Mouse (Mus musculus) ovary, postnatal 36 days (tissue): Measurements from ENCODE around the gene Dcaf11.
A peak's percentile ranks its signal among the peaks of the same experiment; 100 is the strongest.

ENCODE experiments used
- DNase-seq: peaks from one replicate; pipeline ENCODE4 v3.0.0; 2022; ENCODE audit warnings: low spot score, mixed read lengths

Gene Dcaf11

GRCm38 (mm10) chr14:55616844-55617243 lies 57.0 kb downstream of the Dcaf11 start:
- no peak for DNase-seq

GRCm38 (mm10) chr14:55617822-55618221 lies 58.0 kb downstream of the Dcaf11 start, which contains the start of gene Rec8:
Gene Rec8, plus strand, starts transcription at chr14:55618037.
- peak; percentile 32 for DNase-seq

- no peak for DNase-seq
Measured at GRCm38 (mm10) chr14:55618486-55619195, 58.8 kb downstream of the Dcaf11 start.
